9 mouse cellular contexts compared by ENCODE assay signal in genomic region chr1:153898989-153899730, GRCm38 (mm10). TPM values are rescaled to one million over a fixed set of nuclear protein-coding genes. Genes with fewer than 3 reads are reported as not detected.
DNase-seq lines count a peak whose midpoint lies in the region; ATAC-seq and TF ChIP-seq lines count a peak whose summit lies in the region.
"Had no signal": no experiment of that assay in that cellular context is flagged by ENCODE, and none has a peak within 500 bp of the region (broad histone marks: within the 10 kb centered on the region; RNA-seq: fewer than 3 reads in every experiment).

No protein-coding gene starts in this region.

- DNase-seq in heart, postnatal 4 days, result no peak
- DNase-seq in forebrain, postnatal 0 days, result no peak
- no peak for DNase-seq in T-cell, adult 2 months (ENCODE audit: low spot score)
- DNase-seq in embryo, embryonic 9.5 days (ENCODE audit: extremely low spot score), result no peak

- peak overlapping the region; percentile 62 to 94 for H3K4me3 ChIP-seq in heart, embryonic 14.5 days (ENCODE audit: control insufficient read depth in 1 of 2, insufficient read depth in 1 of 2, low read depth in 1 of 2, low read length in 2 of 2)
- peak overlapping the region; percentile 63 for H3K4me3 ChIP-seq in bone marrow macrophage, adult 2 months (ENCODE audit: insufficient read depth, low read length)
- peak overlapping the region; percentile 93 for H3K4me3 ChIP-seq in forebrain, postnatal 0 days (ENCODE audit: low read depth, low read length)
- H3K4me3 ChIP-seq in macrophage (ENCODE audit: inconsistent target), result peak overlapping the region; percentile 81

- ATAC-seq in heart, embryonic 14.5 days (ENCODE audit: insufficient number of reproducible peaks, insufficient read depth, low FRiP score, low read depth), result no peak
- ATAC-seq in forebrain, postnatal 0 days, result peak; percentile 61
- ATAC-seq in megakaryocyte progenitor cell, adult 5-6 weeks (replicated peaks; ENCODE audit: poor library complexity), result no peak

- TF ChIP-seq POLR2A in bone marrow macrophage, adult 2 months (IDR thresholded peaks at IDR 0.05; ENCODE audit: borderline replicate concordance, low read depth, low read length), result no peak

- peak overlapping the region; percentile 86 to 89 for H3K27ac ChIP-seq in heart, embryonic 14.5 days (replicated peaks in 1 of 2; ENCODE audit: control insufficient read depth in 1 of 2, insufficient read depth in 1 of 2, low read depth in 2 of 2, low read length in 2 of 2)
- peak overlapping the region; percentile 47 for H3K27ac ChIP-seq in bone marrow macrophage, adult 2 months (ENCODE audit: insufficient read depth, low read depth, low read length)
- peak overlapping the region; percentile 97 for H3K27ac ChIP-seq in forebrain, postnatal 0 days (ENCODE audit: low read depth, low read length)
- H3K27ac ChIP-seq in macrophage, result peak overlapping the region; percentile 62

- peaks cover 31% of the 10 kb centered on the region for H3K79me2 ChIP-seq in macrophage (ENCODE audit: inconsistent target)

- no peaks in the 10 kb centered on the region for H3K9me3 ChIP-seq in heart, embryonic 14.5 days (ENCODE audit: control insufficient read depth, low read length)
- no peaks in the 10 kb centered on the region for H3K9me3 ChIP-seq in forebrain, postnatal 0 days (ENCODE audit: low read length)

- WGBS in heart, embryonic 14.5 days, result 14% methylated on average over 22 of the region's 22 CpGs
- WGBS in forebrain, postnatal 0 days, result 14% methylated on average over 22 of the region's 22 CpGs
- 27% methylated on average over 22 of the region's 22 CpGs for WGBS in macrophage (ENCODE audit: missing documents)

- peak overlapping the region; percentile 82 for H3K4me2 ChIP-seq in heart, embryonic 14.5 days (ENCODE audit: low read length)
- H3K4me2 ChIP-seq in forebrain, postnatal 0 days (ENCODE audit: low read depth), result peak overlapping the region; percentile 81

- peak overlapping the region; percentile 87 for H3K9ac ChIP-seq in heart, embryonic 14.5 days (ENCODE audit: low read length)
- H3K9ac ChIP-seq in forebrain, postnatal 0 days, result peak overlapping the region; percentile 97

- no peaks in the 10 kb centered on the region for H3K27me3 ChIP-seq in heart, embryonic 14.5 days (ENCODE audit: control insufficient read depth, insufficient read depth, low read length)
- no peaks in the 10 kb centered on the region for H3K27me3 ChIP-seq in forebrain, postnatal 0 days (ENCODE audit: insufficient read depth, low read length)

- no peak for TF ChIP-seq CTCF in bone marrow macrophage, adult 2 months (IDR thresholded peaks at IDR 0.05; ENCODE audit: low read depth, low read length)
- TF ChIP-seq CTCF in forebrain, postnatal 0 days (IDR thresholded peaks at IDR 0.05; ENCODE audit: low read depth), result no peak

- H3K36me3 ChIP-seq in heart, embryonic 14.5 days (ENCODE audit: control insufficient read depth, insufficient read depth, low read length), result peaks cover 16% of the 10 kb centered on the region
- H3K36me3 ChIP-seq in forebrain, postnatal 0 days (ENCODE audit: insufficient read depth), result peaks cover 16% of the 10 kb centered on the region
- peaks cover 16% of the 10 kb centered on the region for H3K36me3 ChIP-seq in macrophage (ENCODE audit: inconsistent target)

- H3K4me1 ChIP-seq in heart, embryonic 14.5 days (ENCODE audit: control insufficient read depth in 2 of 2, insufficient read depth in 2 of 2, low read length in 2 of 2), result peaks cover 7 to 21% of the 10 kb centered on the region in 2 experiments; a peak in 3 of 4 replicates
- H3K4me1 ChIP-seq in bone marrow macrophage, adult 2 months (ENCODE audit: control insufficient read depth, insufficient read depth, low read length), result peaks cover 15% of the 10 kb centered on the region
- peaks cover 20% of the 10 kb centered on the region; the same call in 1 of the 2 replicates for H3K4me1 ChIP-seq in forebrain, postnatal 0 days (ENCODE audit: insufficient read depth)

RNA-seq across cellular contexts. Expression of gene Glul, which starts 0.6 kb away (rescaled TPM):
- 62.5 and 67.0 TPM in 2 replicates for polyA plus RNA-seq in heart, embryonic 14.5 days (2014; fragmentation: Nextera tagmentation; extraction: Ambion mirVana)
- 100 to 1,000 TPM; 126 to 138 TPM for total RNA-seq in heart, postnatal 4 days (2021)
- 261 and 292 TPM in 2 replicates for polyA plus RNA-seq in bone marrow macrophage, adult 2 months (2012; ENCODE audit: insufficient read depth, insufficient read length, missing spikeins)
- 297 and 313 TPM in 2 replicates for total RNA-seq in forebrain, postnatal 0 days (2014; rRNA removed)
- polyA plus RNA-seq in forebrain, postnatal 0 days (2015; fragmentation: Nextera tagmentation; extraction: Ambion mirVana), result 254 and 255 TPM in 2 replicates
- total RNA-seq in macrophage (2018; cell fraction: chromatin; rRNA removed), result 100 to 1,000 TPM in 1 of 26 experiments, 10 to 100 TPM in 15, 1 to 10 TPM in 10; 3.3 to 106 (median 14.2) TPM
- 100 to 1,000 TPM in 13 of 26 experiments, 10 to 100 TPM in 13; 37.7 to 278 (median 129) TPM for total RNA-seq in macrophage (2018; cell fraction: cytosol; rRNA removed)
- 100 to 1,000 TPM in 2 of 26 experiments, 10 to 100 TPM in 24; 13.0 to 134 (median 51.1) TPM for total RNA-seq in macrophage (2018; cell fraction: nucleus; rRNA removed)
- 160 to 381 TPM (median 220 TPM) in 3 replicates for polyA plus RNA-seq in macrophage (2018)
- total RNA-seq in megakaryocyte progenitor cell, adult 5-6 weeks (2015), result 32.1 and 35.2 TPM in 2 replicates
- 46.2 and 55.2 TPM in 2 replicates for total RNA-seq in megakaryocyte progenitor cell, adult 5-6 weeks (2017)

RNA-seq across cellular contexts. Expression of gene Teddm2, which starts 0.9 kb away (rescaled TPM):
- polyA plus RNA-seq in heart, embryonic 14.5 days (2014; fragmentation: Nextera tagmentation; extraction: Ambion mirVana), result 0.35 and 0.49 TPM in 2 replicates
- under 1 TPM; 0.16 to 0.26 TPM for total RNA-seq in heart, postnatal 4 days (2021)
- polyA plus RNA-seq in bone marrow macrophage, adult 2 months (2012; ENCODE audit: insufficient read depth, insufficient read length, missing spikeins), result 0.35 and 0.60 TPM in 2 replicates
- total RNA-seq in forebrain, postnatal 0 days (2014; rRNA removed), result 2.3 and 2.9 TPM in 2 replicates
- 1.7 and 2.5 TPM in 2 replicates for polyA plus RNA-seq in forebrain, postnatal 0 days (2015; fragmentation: Nextera tagmentation; extraction: Ambion mirVana)
- total RNA-seq in macrophage (2018; cell fraction: chromatin; rRNA removed), result 1 to 10 TPM in 9 of 26 experiments, under 1 TPM in 14, not detected in 3; 0.16 to 2.8 (median 0.66) TPM
- under 1 TPM in 15 of 26 experiments, not detected in 11; 0.05 to 0.34 (median 0.10) TPM for total RNA-seq in macrophage (2018; cell fraction: cytosol; rRNA removed)
- 1 to 10 TPM in 5 of 26 experiments, under 1 TPM in 14, not detected in 7; 0.12 to 3.5 (median 0.51) TPM for total RNA-seq in macrophage (2018; cell fraction: nucleus; rRNA removed)
- polyA plus RNA-seq in macrophage (2018), result 0.06 to 0.15 TPM (median 0.07 TPM) in 3 replicates
- total RNA-seq in megakaryocyte progenitor cell, adult 5-6 weeks (2015), result 0.05 and 0.10 TPM in 2 replicates
- total RNA-seq in megakaryocyte progenitor cell, adult 5-6 weeks (2017), result 0.24 TPM in 1 of 2 replicates, not detected in the other

RNA-seq across cellular contexts. Expression of gene Teddm1a, which starts 7.6 kb away (rescaled TPM):
- polyA plus RNA-seq in heart, embryonic 14.5 days (2014; fragmentation: Nextera tagmentation; extraction: Ambion mirVana), result not detected in 2 replicates
- total RNA-seq in heart, postnatal 4 days (2021), result not detected
- not detected in 2 replicates for polyA plus RNA-seq in bone marrow macrophage, adult 2 months (2012; ENCODE audit: insufficient read depth, insufficient read length, missing spikeins)
- total RNA-seq in forebrain, postnatal 0 days (2014; rRNA removed), result not detected in 2 replicates
- 0.11 TPM in 1 of 2 replicates, not detected in the other for polyA plus RNA-seq in forebrain, postnatal 0 days (2015; fragmentation: Nextera tagmentation; extraction: Ambion mirVana)
- not detected for total RNA-seq in macrophage (2018; cell fraction: chromatin; rRNA removed)
- not detected for total RNA-seq in macrophage (2018; cell fraction: cytosol; rRNA removed)
- not detected for total RNA-seq in macrophage (2018; cell fraction: nucleus; rRNA removed)
- not detected in 3 replicates for polyA plus RNA-seq in macrophage (2018)
- not detected in 2 replicates for total RNA-seq in megakaryocyte progenitor cell, adult 5-6 weeks (2015)
- total RNA-seq in megakaryocyte progenitor cell, adult 5-6 weeks (2017), result not detected in 2 replicates
- polyA plus RNA-seq: Patski had no signal

RNA-seq across cellular contexts. Expression of gene Teddm1b, which starts 25.0 kb away (rescaled TPM):
- polyA plus RNA-seq in heart, embryonic 14.5 days (2014; fragmentation: Nextera tagmentation; extraction: Ambion mirVana), result 0.12 TPM in 1 of 2 replicates, not detected in the other
- total RNA-seq in heart, postnatal 4 days (2021), result not detected
- not detected in 2 replicates for polyA plus RNA-seq in bone marrow macrophage, adult 2 months (2012; ENCODE audit: insufficient read depth, insufficient read length, missing spikeins)
- not detected in 2 replicates for total RNA-seq in forebrain, postnatal 0 days (2014; rRNA removed)
- 0.36 and 0.49 TPM in 2 replicates for polyA plus RNA-seq in forebrain, postnatal 0 days (2015; fragmentation: Nextera tagmentation; extraction: Ambion mirVana)
- total RNA-seq in macrophage (2018; cell fraction: chromatin; rRNA removed), result under 1 TPM in 12 of 26 experiments, not detected in 14; 0.25 to 0.53 (median 0.38) TPM
- not detected for total RNA-seq in macrophage (2018; cell fraction: cytosol; rRNA removed)
- total RNA-seq in macrophage (2018; cell fraction: nucleus; rRNA removed), result under 1 TPM in 1 of 26 experiments, not detected in 25; 0.18 TPM
- not detected in 3 replicates for polyA plus RNA-seq in macrophage (2018)
- total RNA-seq in megakaryocyte progenitor cell, adult 5-6 weeks (2015), result not detected in 2 replicates
- total RNA-seq in megakaryocyte progenitor cell, adult 5-6 weeks (2017), result not detected in 2 replicates

RNA-seq across cellular contexts. Expression of gene Rgsl1, which starts 55.2 kb away (rescaled TPM):
- polyA plus RNA-seq in heart, embryonic 14.5 days (2014; fragmentation: Nextera tagmentation; extraction: Ambion mirVana), result not detected in 2 replicates
- not detected for total RNA-seq in heart, postnatal 4 days (2021)
- polyA plus RNA-seq in bone marrow macrophage, adult 2 months (2012; ENCODE audit: insufficient read depth, insufficient read length, missing spikeins), result 0.36 and 0.49 TPM in 2 replicates
- 0.23 and 0.90 TPM in 2 replicates for total RNA-seq in forebrain, postnatal 0 days (2014; rRNA removed)
- 0.39 and 0.44 TPM in 2 replicates for polyA plus RNA-seq in forebrain, postnatal 0 days (2015; fragmentation: Nextera tagmentation; extraction: Ambion mirVana)
- 1 to 10 TPM in 12 of 26 experiments, under 1 TPM in 11, not detected in 3; 0.37 to 2.4 (median 1.3) TPM for total RNA-seq in macrophage (2018; cell fraction: chromatin; rRNA removed)
- 1 to 10 TPM; 1.2 to 4.2 (median 1.8) TPM for total RNA-seq in macrophage (2018; cell fraction: cytosol; rRNA removed)
- 1 to 10 TPM in 17 of 26 experiments, under 1 TPM in 8, not detected in 1; 0.47 to 4.2 (median 1.7) TPM for total RNA-seq in macrophage (2018; cell fraction: nucleus; rRNA removed)
- 1.6 to 4.4 TPM (median 2.3 TPM) in 3 replicates for polyA plus RNA-seq in macrophage (2018)
- total RNA-seq in megakaryocyte progenitor cell, adult 5-6 weeks (2015), result 0.59 TPM in 1 of 2 replicates, not detected in the other
- total RNA-seq in megakaryocyte progenitor cell, adult 5-6 weeks (2017), result 0.42 TPM in 1 of 2 replicates, not detected in the other

Comparison
In these comparisons a context has a peak if more than half of its experiments do, and no peak if none do; other contexts are left out.
1. H3K27ac ChIP-seq: peak in every context shown above with its lines; median percentile 97 in forebrain, postnatal 0 days; 88 in heart, embryonic 14.5 days; 62 in macrophage; 47 in bone marrow macrophage, adult 2 months.